Mouse (Mus musculus) heart, embryonic 11.5 days (tissue): ENCODE measurements at regions not wholly inside any gene's neighbourhood (a gene's known extent, or its start where the extent isn't known, plus 50 kb on each side); places are given as distances from the start of the nearest gene placed in this dataset.

Experiments
- ATAC-seq: fragments of 200-750 bp; cut with Nextera tagmentation; replicated peaks from 2 replicates; pipeline ENCODE4 v1.8.0; 2017; ENCODE audit warnings: moderate library complexity; ENCODE audit not compliant: insufficient number of reproducible peaks, low FRiP score, low TSS enrichment
- H3K27ac ChIP-seq: fragments of 300-500 bp; sonication (generic); 2 replicates; pipeline ENCODE4 v1.5.1; 2014; ENCODE audit warnings: mild to moderate bottlenecking, low read depth, low read length
- H3K27me3 ChIP-seq: fragments of 300-500 bp; sonication (generic); 2 replicates; pipeline ENCODE4 v1.6.1; 2014; ENCODE audit warnings: mild to moderate bottlenecking, low read length, mixed read lengths; ENCODE audit not compliant: control insufficient read depth, insufficient read depth
- H3K36me3 ChIP-seq: fragments of 300-500 bp; sonication (generic); 2 replicates; pipeline ENCODE4 v1.6.1; 2014; ENCODE audit warnings: mild to moderate bottlenecking, low read length, moderate library complexity, mixed read lengths; ENCODE audit not compliant: control insufficient read depth, insufficient read depth
- H3K4me1 ChIP-seq: fragments of 300-500 bp; sonication (generic); 2 replicates; pipeline ENCODE4 v1.6.1; 2014; ENCODE audit warnings: low read length; ENCODE audit not compliant: control insufficient read depth, insufficient read depth
- H3K4me2 ChIP-seq: fragments of 300-500 bp; sonication (generic); 2 replicates; pipeline ENCODE4 v1.6.1; 2014; ENCODE audit warnings: mild to moderate bottlenecking, moderate library complexity
- H3K4me3 ChIP-seq: fragments of 300-500 bp; sonication (generic); 2 replicates; pipeline ENCODE4 v1.5.1; 2014; ENCODE audit warnings: low read depth, low read length
- H3K9ac ChIP-seq: fragments of 300-500 bp; sonication (generic); 2 replicates; pipeline ENCODE4 v1.6.1; 2014; ENCODE audit warnings: mild to moderate bottlenecking, low read depth, low read length, moderate library complexity
- H3K9me3 ChIP-seq: fragments of 300-500 bp; sonication (generic); replicated peaks from 2 replicates; pipeline ENCODE4 v1.6.1; 2016; ENCODE audit warnings: low read length; ENCODE audit not compliant: control insufficient read depth
- WGBS: fragments of 180-500 bp; shearing (Covaris S2); extraction: QIAGEN DNeasy Blood & Tissue Kit; methylation state at CpG from one replicate; pipeline ENCODE4 v1.1.7; 2014; ENCODE audit not compliant: insufficient replicate concordance; 5-methylcytosine and 5-hydroxymethylcytosine counted together

DNA sequence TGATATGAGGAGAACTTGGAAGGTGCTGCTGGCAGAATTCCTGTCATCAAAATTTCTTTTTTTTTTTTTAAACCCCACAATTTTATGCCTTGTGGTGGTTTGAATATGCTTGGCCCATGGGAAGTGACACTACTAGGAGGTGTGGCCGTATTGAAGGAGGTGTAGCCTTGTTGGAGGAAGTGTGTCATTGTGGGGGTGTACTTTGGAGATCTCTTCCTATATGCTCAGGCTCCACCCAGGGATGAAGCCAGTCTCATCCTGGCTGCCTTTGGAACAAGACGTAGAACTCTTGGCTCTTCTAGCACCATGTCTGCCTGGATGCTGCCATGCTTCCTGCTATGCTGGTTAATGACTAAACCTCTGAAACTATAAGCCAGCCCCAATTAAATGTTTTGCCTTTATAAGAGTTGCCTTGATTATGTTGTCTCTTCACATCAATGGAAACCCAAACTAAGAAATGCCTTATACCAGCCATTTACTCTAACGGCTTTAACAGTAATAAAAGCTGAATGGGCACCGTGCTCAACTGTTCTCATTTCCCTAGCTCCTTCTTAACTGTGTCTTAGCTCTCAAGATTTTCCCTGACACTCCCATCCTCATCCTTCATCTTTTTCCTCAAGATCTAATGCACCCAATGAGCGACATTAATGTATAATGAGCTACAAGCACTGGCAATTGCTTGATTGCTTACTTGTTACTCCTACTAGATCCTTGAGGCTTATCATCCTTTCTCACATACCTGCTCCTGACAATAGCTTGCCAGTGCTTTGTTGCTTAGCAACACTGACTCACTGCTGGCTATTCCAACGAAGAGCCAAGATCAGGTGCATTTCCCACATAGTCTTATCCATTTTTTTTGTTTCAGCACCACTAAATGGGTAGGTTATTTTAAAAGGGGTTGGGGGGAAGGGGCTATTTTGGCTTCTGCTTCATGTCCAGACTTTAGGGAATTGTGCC, 61.7 kb upstream of the Hspb3 start:
- no peak for ATAC-seq
- Histone ChIP-seq H3K4me1 (no peaks in the 10 kb centered on the region), H3K27me3 (no peaks in the 10 kb centered on the region), H3K27ac (no peak overlapping the region), H3K36me3 (no peaks in the 10 kb centered on the region), H3K4me3 (no peak overlapping the region), H3K9me3 (no peaks in the 10 kb centered on the region), H3K9ac (no peak overlapping the region), H3K4me2 (no peak overlapping the region)
- 70% methylated on average over 6 of the region's 6 CpGs for WGBS

DNA sequence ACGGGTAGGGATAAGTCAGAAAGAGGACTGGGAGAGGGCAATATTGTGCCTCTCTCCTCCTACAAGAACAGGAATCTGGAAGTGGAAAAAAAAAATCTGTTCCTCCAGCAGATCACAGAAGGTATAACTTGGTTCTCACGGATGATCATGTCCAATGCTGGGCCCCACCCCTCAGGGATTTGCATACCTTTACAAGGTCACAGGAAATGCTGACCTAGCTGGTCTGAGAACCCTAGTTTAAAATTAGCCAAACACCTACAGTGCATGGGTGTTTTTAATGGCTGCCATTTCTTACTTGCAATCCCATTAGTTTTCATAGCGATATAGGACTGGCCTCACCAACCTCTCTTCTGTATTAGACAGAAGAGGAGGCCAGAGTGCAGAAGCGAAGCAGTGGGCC, 51.8 kb upstream of the Hspb3 start:
- no peak overlapping the region for H3K4me3 ChIP-seq
- no peak for ATAC-seq
- no peaks in the 10 kb centered on the region for H3K4me1 ChIP-seq
- no peaks in the 10 kb centered on the region for H3K27me3 ChIP-seq
- 77% methylated on average over 4 of the region's 4 CpGs for WGBS
- no peak overlapping the region for H3K4me2 ChIP-seq
- H3K9me3 ChIP-seq = no peaks in the 10 kb centered on the region
- H3K9ac ChIP-seq = no peak overlapping the region
- no peaks in the 10 kb centered on the region for H3K36me3 ChIP-seq
- no peak overlapping the region for H3K27ac ChIP-seq

DNA sequence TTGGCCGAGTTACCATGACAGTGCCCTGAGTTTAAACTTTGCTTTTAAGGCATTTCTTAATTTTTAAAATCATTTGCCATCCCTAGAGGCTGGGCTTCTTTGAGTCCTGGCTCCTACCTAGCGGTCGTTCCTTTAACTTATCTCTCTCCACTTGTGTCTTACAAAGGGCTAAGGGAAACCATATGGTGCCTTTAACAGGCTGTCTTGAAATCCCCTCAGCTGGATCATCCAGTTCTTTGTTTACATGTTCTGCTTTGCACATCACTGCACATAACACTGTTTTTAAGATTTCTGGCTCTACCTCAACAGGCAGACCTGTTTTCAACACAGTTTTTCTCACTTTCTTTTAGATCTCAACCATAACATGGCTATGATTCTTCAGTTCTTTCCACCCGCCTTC, 50.4 kb upstream of the Hspb3 start:
- Histone ChIP-seq H3K4me1 (no peaks in the 10 kb centered on the region), H3K4me3 (no peak overlapping the region), H3K27me3 (no peaks in the 10 kb centered on the region), H3K4me2 (no peak overlapping the region), H3K27ac (no peak overlapping the region), H3K9ac (no peak overlapping the region), H3K9me3 (no peaks in the 10 kb centered on the region), H3K36me3 (no peaks in the 10 kb centered on the region)
- no peak for ATAC-seq
- WGBS = 59% methylated on average over 4 of the region's 4 CpGs
